Mouse (Mus musculus) thymus, postnatal 0 days (tissue): ENCODE results near the gene Skint8. TPM values are rescaled to one million over a fixed set of nuclear protein-coding genes. Genes with fewer than 3 reads are reported as not detected.
"Not testable (repeated sequence)": the region's sequence is repeated elsewhere in the genome, so short reads cannot be mapped to it uniquely, and the experiment has no call there.

Source experiments
- DNase-seq: peaks from one replicate; pipeline ENCODE4 v3.0.0-alpha.2; 2015; ENCODE audit warnings: low spot score
- polyA plus RNA-seq: library from polyadenylated mRNA; unstranded; fragments of >200 nt; fragmentation: Nextera tagmentation; extraction: Ambion mirVana; gene quantifications from 2 replicates; pipeline ENCODE4 v1.2.1, GENCODE M21; 2015

The Skint8 gene
- polyA plus RNA-seq, result 3.0 and 3.6 TPM in 2 replicates

- DNase-seq, result no peak
Observed at GRCm38 (mm10) chr4:111919092-111919491, at the start of gene Skint8. TSS of gene Skint8 (plus strand) at chr4:111919392.

GRCm38 (mm10) chr4:111880112-111880875 lies 38.9 kb upstream of the Skint8 start:
- peak; percentile 30 for DNase-seq

GRCm38 (mm10) chr4:111883543-111883942 lies 35.6 kb upstream of the Skint8 start:
- DNase-seq, result no peak

- peak; percentile 76 for DNase-seq
Observed at GRCm38 (mm10) chr4:111886018-111886417, 33.2 kb upstream of the Skint8 start.

- peak; percentile 75 for DNase-seq
Observed at GRCm38 (mm10) chr4:111886607-111887006, 32.6 kb upstream of the Skint8 start.

- DNase-seq, result no peak
Observed at GRCm38 (mm10) chr4:111892138-111892537, 27.1 kb upstream of the Skint8 start.

- no peak for DNase-seq
Observed at GRCm38 (mm10) chr4:111897755-111898154, 21.4 kb upstream of the Skint8 start.

- no peak for DNase-seq
Observed at GRCm38 (mm10) chr4:111898566-111898965, 20.6 kb upstream of the Skint8 start.

GRCm38 (mm10) chr4:111900491-111900890 lies 18.7 kb upstream of the Skint8 start:
- not testable (repeated sequence) for DNase-seq

GRCm38 (mm10) chr4:111901473-111901872 lies 17.7 kb upstream of the Skint8 start:
- DNase-seq, result no peak

- no peak for DNase-seq
Observed at GRCm38 (mm10) chr4:111902775-111903174, 16.4 kb upstream of the Skint8 start, which contains the start of gene Slc5a9. TSS of gene Slc5a9 (minus strand) at chr4:111902918.

- peak; percentile 51 for DNase-seq
Observed at GRCm38 (mm10) chr4:111907926-111908325, 11.3 kb upstream of the Skint8 start.

GRCm38 (mm10) chr4:111961309-111961708 lies 42.1 kb downstream of the Skint8 start:
- DNase-seq, result no peak

- DNase-seq, result not testable (repeated sequence)
Observed at GRCm38 (mm10) chr4:111963241-111963640, 44.0 kb downstream of the Skint8 start.

- DNase-seq, result no peak
Observed at GRCm38 (mm10) chr4:111963669-111964068, 44.5 kb downstream of the Skint8 start.

GRCm38 (mm10) chr4:111972623-111973022 lies 53.4 kb downstream of the Skint8 start, which contains the start of gene Skint7:
TSS of gene Skint7 (plus strand) at chr4:111972923.
- DNase-seq, result no peak

Other genes with a start within 250 kb of the Skint8 start
- gene Spata6, start 199.4 kb upstream of the Skint8 start, polyA plus RNA-seq, result 48.3 and 52.7 TPM in 2 replicates
- gene Slc5a9, start 16.5 kb upstream of the Skint8 start, polyA plus RNA-seq, result 34.6 and 39.0 TPM in 2 replicates
- gene Skint7, start 53.5 kb downstream of the Skint8 start, polyA plus RNA-seq, result 2.3 TPM in 2 replicates
- gene Skint1, start 86.9 kb downstream of the Skint8 start, polyA plus RNA-seq, result 6.8 and 7.5 TPM in 2 replicates
- gene Skint4, start 152.6 kb downstream of the Skint8 start, polyA plus RNA-seq, result 2.6 and 3.1 TPM in 2 replicates